Mouse (Mus musculus): ENCODE measurements around the gene Gmfg. TPM values are rescaled to one million over a fixed set of nuclear protein-coding genes. Genes with fewer than 3 reads are reported as not detected.

The Gmfg gene
- polyA plus RNA-seq, 1 experiment from 2014 or later: 7.5 TPM

GRCm38 (mm10) chr7:28417368-28417767 is 19.9 kb upstream of the Gmfg start:
- H3K4me2 ChIP-seq (replicated peaks): no peak overlapping the region
- H3K36me3 ChIP-seq: peaks cover 79% of the 10 kb centered on the region
- no peaks in the 10 kb centered on the region for H3K4me1 ChIP-seq
- no peaks in the 10 kb centered on the region for H3K9me3 ChIP-seq
- H3K4me3 ChIP-seq: no peak overlapping the region
- no peaks in the 10 kb centered on the region for H3K27me3 ChIP-seq
- H3K9ac ChIP-seq: no peak overlapping the region
- H3K27ac ChIP-seq: no peak overlapping the region
- no peak for ATAC-seq (ENCODE audit: insufficient number of reproducible peaks, insufficient read depth, low FRiP score, low TSS enrichment)

DNA sequence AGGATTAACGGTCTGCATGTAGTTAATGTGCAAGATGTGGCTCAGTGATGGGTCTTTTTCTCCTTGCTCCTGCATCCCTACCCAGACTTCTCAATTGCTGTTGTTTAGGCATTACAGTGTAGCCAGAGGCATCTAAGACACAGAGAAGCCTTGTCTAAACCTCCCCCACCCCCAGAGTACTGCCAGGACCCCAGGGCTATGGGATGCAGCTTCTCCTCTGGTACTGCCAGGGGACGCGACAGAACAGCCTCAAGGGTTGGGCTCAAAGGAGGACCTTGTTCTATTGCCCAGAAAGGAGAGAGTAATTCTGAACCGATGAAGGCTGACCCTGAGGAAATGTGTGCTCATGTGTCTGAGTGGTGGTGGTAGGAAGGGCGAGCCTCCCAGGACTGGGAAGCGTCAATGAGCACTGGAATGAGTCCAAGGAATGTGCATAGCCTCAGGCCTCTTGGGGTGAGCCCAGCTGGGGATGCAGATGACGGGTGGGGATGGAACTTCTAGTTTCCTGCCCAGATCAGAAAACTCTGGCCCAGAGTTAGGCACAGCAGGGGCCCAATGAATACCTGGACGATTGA is 19.1 kb upstream of the Gmfg start:
- Histone ChIP-seq H3K27me3 (no peaks in the 10 kb centered on the region), H3K4me2 (replicated peaks) (no peak overlapping the region), H3K36me3 (peaks cover 79% of the 10 kb centered on the region), H3K9ac (no peak overlapping the region), H3K4me1 (no peaks in the 10 kb centered on the region), H3K9me3 (no peaks in the 10 kb centered on the region), H3K4me3 (no peak overlapping the region), H3K27ac (no peak overlapping the region)
- 62% methylated on average over 8 of the region's 8 CpGs for WGBS
- no peak for ATAC-seq (ENCODE audit: insufficient number of reproducible peaks, insufficient read depth, low FRiP score, low TSS enrichment)

DNA sequence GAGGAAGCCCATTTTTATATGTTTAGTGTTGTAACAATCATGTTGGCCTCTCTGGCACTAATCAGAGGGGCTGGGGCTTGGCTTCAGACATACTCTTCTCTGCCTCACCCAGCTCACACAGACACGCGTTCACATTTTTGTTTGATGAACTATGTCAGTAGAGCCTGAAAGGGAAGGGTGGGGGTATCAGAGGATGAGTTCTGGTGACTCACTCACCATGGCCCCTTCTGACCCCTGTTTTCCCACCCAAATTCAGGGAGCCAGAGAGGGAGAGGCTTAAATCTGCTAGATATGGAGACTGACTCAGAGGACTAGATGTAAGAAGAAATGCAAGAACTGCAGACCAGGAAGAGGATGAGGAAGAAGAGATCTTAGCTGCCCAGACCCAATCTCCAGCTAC is 17.8 kb upstream of the Gmfg start:
- H3K4me2 ChIP-seq (replicated peaks): no peak overlapping the region
- H3K9me3 ChIP-seq: no peaks in the 10 kb centered on the region
- 91% methylated on average over 2 of the region's 2 CpGs for WGBS
- H3K9ac ChIP-seq: no peak overlapping the region
- no peaks in the 10 kb centered on the region for H3K27me3 ChIP-seq
- H3K36me3 ChIP-seq: peaks cover 72% of the 10 kb centered on the region
- no peak overlapping the region for H3K27ac ChIP-seq
- no peaks in the 10 kb centered on the region for H3K4me1 ChIP-seq
- no peak overlapping the region for H3K4me3 ChIP-seq
- no peak for ATAC-seq (ENCODE audit: insufficient number of reproducible peaks, insufficient read depth, low FRiP score, low TSS enrichment)

DNA sequence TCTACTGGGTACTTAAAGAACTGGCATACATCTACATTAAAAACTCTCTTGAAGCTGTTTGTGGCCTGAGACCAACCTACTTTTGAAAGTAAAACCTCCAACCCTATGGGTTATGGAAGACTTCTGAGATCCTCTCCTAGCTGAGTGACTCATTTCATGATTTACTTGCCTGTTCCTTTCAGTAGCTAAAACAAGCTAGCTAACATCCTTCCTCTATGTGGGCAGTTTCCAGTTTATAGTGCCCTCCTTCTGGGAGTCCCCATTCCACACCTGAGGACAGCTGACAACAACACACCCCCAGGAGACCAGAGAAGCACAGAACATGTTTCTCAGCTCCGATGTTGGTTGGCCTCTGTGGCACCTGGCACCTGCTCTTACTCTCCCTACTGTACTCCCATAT is 14.2 kb upstream of the Gmfg start:
- 94% methylated on average over 1 of the region's 1 CpGs for WGBS
- ATAC-seq (ENCODE audit: insufficient number of reproducible peaks, insufficient read depth, low FRiP score, low TSS enrichment): no peak
- Histone ChIP-seq H3K4me1 (no peaks in the 10 kb centered on the region), H3K27me3 (no peaks in the 10 kb centered on the region), H3K4me2 (replicated peaks) (no peak overlapping the region), H3K9ac (no peak overlapping the region), H3K36me3 (peaks cover 57% of the 10 kb centered on the region), H3K27ac (no peak overlapping the region), H3K9me3 (no peaks in the 10 kb centered on the region), H3K4me3 (no peak overlapping the region)

DNA sequence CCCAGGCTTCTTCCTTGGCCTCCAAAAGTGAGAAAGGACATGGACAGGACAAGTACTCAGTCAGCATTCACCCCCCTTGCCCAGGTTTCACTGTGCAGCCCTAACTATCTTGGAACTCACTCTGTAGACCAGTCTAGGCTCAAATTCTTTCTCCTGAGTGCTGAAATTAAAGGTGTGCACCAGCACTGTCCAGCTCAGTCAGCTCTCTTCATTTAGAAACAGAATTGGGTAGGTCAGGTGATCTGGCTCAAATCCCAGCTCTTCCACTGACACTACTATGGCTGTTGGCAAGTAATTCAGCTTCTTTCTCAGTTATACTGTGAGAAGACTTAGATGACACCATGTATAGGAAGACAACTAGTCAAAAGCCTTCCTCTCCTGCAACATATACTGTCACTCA is 9.5 kb upstream of the Gmfg start:
- H3K27me3 ChIP-seq: no peaks in the 10 kb centered on the region
- peaks cover 18% of the 10 kb centered on the region for H3K36me3 ChIP-seq
- H3K27ac ChIP-seq: no peak overlapping the region
- H3K9me3 ChIP-seq: no peaks in the 10 kb centered on the region
- ATAC-seq (ENCODE audit: insufficient number of reproducible peaks, insufficient read depth, low FRiP score, low TSS enrichment): no peak
- H3K9ac ChIP-seq: no peak overlapping the region
- H3K4me2 ChIP-seq (replicated peaks): no peak overlapping the region
- no peak overlapping the region for H3K4me3 ChIP-seq
- H3K4me1 ChIP-seq: peaks cover 6% of the 10 kb centered on the region; the same call in 1 of the 2 replicates

- peaks cover 28% of the 10 kb centered on the region for H3K4me1 ChIP-seq
- WGBS: 75% methylated on average over 1 of the region's 1 CpGs
- H3K36me3 ChIP-seq: peaks cover 16% of the 10 kb centered on the region
- H3K9me3 ChIP-seq: no peaks in the 10 kb centered on the region
- H3K4me3 ChIP-seq: no peak overlapping the region
- no peak overlapping the region for H3K9ac ChIP-seq
- no peaks in the 10 kb centered on the region for H3K27me3 ChIP-seq
- H3K4me2 ChIP-seq (replicated peaks): no peak overlapping the region
- no peak for ATAC-seq (ENCODE audit: insufficient number of reproducible peaks, insufficient read depth, low FRiP score, low TSS enrichment)
- H3K27ac ChIP-seq: no peak overlapping the region
Observed at GRCm38 (mm10) chr7:28430512-28430911, 6.7 kb upstream of the Gmfg start.

DNA sequence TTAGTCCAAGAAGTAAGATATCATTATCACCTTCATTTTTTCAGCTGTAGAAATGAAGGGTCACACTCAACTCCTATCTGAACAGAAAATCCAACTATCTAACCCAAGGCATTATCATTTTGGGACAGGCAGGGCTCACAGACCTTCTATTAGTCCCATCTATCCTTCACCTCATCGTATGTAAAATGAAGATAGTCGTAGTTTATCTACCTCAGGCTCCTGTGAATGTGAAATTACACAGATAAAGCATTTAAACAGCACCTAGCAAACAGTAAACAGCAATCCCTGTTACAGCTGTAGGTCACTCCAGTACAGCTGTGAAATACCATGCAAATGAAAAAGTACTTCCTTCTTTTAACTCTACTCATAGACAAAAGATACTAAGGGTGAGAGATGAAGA is 5.0 kb upstream of the Gmfg start:
- WGBS: 90% methylated on average over 2 of the region's 2 CpGs
- H3K36me3 ChIP-seq: peaks cover 16% of the 10 kb centered on the region

DNA sequence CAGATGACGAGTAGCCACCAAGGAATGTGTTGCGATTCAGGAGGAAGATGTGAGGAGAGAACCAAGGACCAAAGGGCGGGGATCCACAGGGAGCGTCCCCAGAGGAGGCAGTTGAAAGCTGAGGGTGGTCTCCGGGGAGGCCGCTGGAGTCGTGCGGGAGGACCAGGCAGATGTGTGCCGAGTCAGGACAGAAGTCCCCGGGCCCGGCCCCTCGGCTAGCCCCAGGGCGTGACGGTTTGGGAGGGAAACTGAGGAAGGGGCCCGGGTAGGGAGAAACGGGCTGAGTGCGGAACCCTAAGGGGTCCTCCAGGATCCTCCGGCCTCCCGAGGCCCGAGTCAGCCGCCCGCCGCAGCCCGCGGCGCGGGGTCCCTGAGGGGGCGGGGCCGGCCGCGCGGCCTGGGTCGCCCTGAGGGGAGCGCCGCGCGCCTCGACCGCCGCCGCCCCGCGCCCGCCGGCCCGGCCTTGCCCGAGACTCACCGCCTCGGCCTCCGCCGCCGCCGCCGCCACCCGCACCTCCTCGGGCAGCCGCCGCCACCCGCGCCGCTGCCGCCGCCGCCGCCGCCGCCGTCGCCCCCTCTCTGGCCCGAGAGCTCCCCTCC is 1.5 kb upstream of the Gmfg start:
- peak; percentile 30; the same call in 1 of the 2 replicates for ATAC-seq (ENCODE audit: insufficient number of reproducible peaks, insufficient read depth, low FRiP score, low TSS enrichment)
- H3K9ac ChIP-seq: peak overlapping the region; percentile 93
- no peaks in the 10 kb centered on the region for H3K27me3 ChIP-seq
- peaks cover 16% of the 10 kb centered on the region for H3K36me3 ChIP-seq
- H3K9me3 ChIP-seq: no peaks in the 10 kb centered on the region
- H3K27ac ChIP-seq: peak overlapping the region; percentile 46; the same call in 1 of the 2 replicates
- H3K4me3 ChIP-seq: peak overlapping the region; percentile 96
- H3K4me2 ChIP-seq (replicated peaks): peak overlapping the region; percentile 84
- peaks cover 32% of the 10 kb centered on the region for H3K4me1 ChIP-seq
- WGBS: 0% methylated on average over 24 of the region's 70 CpGs

More for the DNA sequence above, 5.0 kb upstream of the Gmfg start:
- H3K27ac ChIP-seq: no peak overlapping the region
- H3K4me2 ChIP-seq (replicated peaks): no peak overlapping the region
- H3K9me3 ChIP-seq: no peaks in the 10 kb centered on the region
- no peak overlapping the region for H3K4me3 ChIP-seq
- H3K9ac ChIP-seq: no peak overlapping the region
- H3K4me1 ChIP-seq: peaks cover 32% of the 10 kb centered on the region
- ATAC-seq (ENCODE audit: insufficient number of reproducible peaks, insufficient read depth, low FRiP score, low TSS enrichment): no peak
- H3K27me3 ChIP-seq: no peaks in the 10 kb centered on the region

GRCm38 (mm10) chr7:28436271-28436904 is 859 bp upstream of the Gmfg start:
- Histone ChIP-seq H3K4me3 (peak overlapping the region; percentile 96), H3K27ac (peak overlapping the region; percentile 46; the same call in 1 of the 2 replicates), H3K27me3 (no peaks in the 10 kb centered on the region), H3K36me3 (peaks cover 12% of the 10 kb centered on the region), H3K9ac (peak overlapping the region; percentile 93), H3K9me3 (no peaks in the 10 kb centered on the region), H3K4me2 (replicated peaks) (peak overlapping the region; percentile 67), H3K4me1 (peaks cover 32% of the 10 kb centered on the region)
- peak; percentile 99 for ATAC-seq (ENCODE audit: insufficient number of reproducible peaks, insufficient read depth, low FRiP score, low TSS enrichment)
- under 1% methylated on average over 47 of the region's 64 CpGs for WGBS

DNA sequence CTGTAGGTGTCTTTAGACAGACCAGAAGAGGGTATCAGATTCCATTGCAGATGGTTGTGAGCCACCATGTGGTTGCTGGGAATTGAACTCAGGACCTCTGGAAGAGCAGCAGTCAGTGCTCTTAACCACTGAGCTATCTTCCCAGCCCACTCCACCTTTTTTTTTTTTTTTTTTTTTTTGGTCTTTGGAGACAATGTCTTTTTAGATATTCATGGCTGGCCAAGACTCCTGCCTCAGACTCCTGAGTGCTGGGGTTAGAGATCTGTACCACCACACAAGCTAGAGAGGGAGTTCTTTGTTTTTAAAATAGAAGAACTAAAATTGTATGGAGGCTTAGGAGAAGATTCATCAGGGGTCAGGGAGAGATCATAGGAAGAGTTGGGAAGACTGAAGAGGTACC is 717 bp downstream of the Gmfg start:
- no peak for ATAC-seq (ENCODE audit: insufficient number of reproducible peaks, insufficient read depth, low FRiP score, low TSS enrichment)
- Histone ChIP-seq H3K27me3 (no peaks in the 10 kb centered on the region), H3K27ac (no peak overlapping the region), H3K9ac (no peak overlapping the region), H3K4me1 (peaks cover 26% of the 10 kb centered on the region), H3K36me3 (peaks cover 5% of the 10 kb centered on the region), H3K9me3 (no peaks in the 10 kb centered on the region), H3K4me2 (replicated peaks) (no peak overlapping the region), H3K4me3 (no peak overlapping the region)

DNA sequence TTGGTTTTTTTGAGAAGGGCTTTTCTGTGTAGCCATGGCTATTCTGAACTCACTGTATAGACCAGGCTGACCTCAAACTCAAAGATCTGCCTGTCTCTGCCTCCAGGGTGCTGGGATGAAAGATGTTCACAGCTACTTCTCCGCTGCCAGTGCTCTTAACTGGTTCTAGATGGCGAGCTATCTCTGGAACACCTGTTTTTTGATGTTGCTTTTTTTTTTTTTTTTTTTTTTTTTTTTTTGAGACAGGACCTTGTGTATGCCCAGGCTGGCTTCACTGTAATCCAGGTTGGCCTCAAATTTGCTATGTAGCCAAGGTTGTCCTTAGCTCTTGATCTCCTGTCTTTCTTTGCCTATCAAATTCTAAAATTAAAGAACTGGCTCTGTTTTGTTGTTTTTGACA is 1.5 kb downstream of the Gmfg start:
- no peak overlapping the region for H3K9ac ChIP-seq
- H3K4me3 ChIP-seq: no peak overlapping the region
- H3K9me3 ChIP-seq: no peaks in the 10 kb centered on the region
- WGBS: 90% methylated on average over 2 of the region's 2 CpGs
- H3K4me1 ChIP-seq: peaks cover 19% of the 10 kb centered on the region
- H3K4me2 ChIP-seq (replicated peaks): no peak overlapping the region
- H3K36me3 ChIP-seq: no peaks in the 10 kb centered on the region
- no peak for ATAC-seq (ENCODE audit: insufficient number of reproducible peaks, insufficient read depth, low FRiP score, low TSS enrichment)
- no peaks in the 10 kb centered on the region for H3K27me3 ChIP-seq
- no peak overlapping the region for H3K27ac ChIP-seq

DNA sequence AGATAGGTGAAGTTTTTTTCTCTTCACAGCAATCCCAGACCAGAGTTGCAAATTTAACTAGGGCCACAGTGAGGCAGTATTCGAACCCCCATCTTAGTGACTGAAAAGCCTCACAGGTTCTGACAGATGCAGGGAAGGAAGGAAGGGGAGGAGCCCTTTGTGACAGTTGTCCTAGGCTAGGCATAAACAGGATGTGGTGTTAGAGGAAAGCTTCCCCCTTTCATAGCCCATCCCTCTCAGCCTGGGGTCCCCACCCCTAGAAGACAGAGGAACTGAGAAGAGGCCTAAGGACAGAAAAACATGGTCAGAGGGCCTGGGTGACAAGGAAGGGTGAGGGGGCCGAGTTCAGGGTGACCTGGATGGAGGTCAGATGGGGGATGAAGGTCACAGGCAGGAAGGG is 3.5 kb downstream of the Gmfg start:
- 43% methylated on average over 2 of the region's 2 CpGs for WGBS
- no peak overlapping the region for H3K4me2 ChIP-seq (replicated peaks)
- H3K27ac ChIP-seq: no peak overlapping the region
- 0 out of 2 replicates have a peak, but pooled peaks cover 5% of the 10 kb centered on the region for H3K4me1 ChIP-seq
- H3K9ac ChIP-seq: no peak overlapping the region
- ATAC-seq (ENCODE audit: insufficient number of reproducible peaks, insufficient read depth, low FRiP score, low TSS enrichment): no peak
- H3K36me3 ChIP-seq: no peaks in the 10 kb centered on the region
- H3K9me3 ChIP-seq: no peaks in the 10 kb centered on the region
- H3K27me3 ChIP-seq: no peaks in the 10 kb centered on the region
- no peak overlapping the region for H3K4me3 ChIP-seq
